In the genomic region with DNA sequence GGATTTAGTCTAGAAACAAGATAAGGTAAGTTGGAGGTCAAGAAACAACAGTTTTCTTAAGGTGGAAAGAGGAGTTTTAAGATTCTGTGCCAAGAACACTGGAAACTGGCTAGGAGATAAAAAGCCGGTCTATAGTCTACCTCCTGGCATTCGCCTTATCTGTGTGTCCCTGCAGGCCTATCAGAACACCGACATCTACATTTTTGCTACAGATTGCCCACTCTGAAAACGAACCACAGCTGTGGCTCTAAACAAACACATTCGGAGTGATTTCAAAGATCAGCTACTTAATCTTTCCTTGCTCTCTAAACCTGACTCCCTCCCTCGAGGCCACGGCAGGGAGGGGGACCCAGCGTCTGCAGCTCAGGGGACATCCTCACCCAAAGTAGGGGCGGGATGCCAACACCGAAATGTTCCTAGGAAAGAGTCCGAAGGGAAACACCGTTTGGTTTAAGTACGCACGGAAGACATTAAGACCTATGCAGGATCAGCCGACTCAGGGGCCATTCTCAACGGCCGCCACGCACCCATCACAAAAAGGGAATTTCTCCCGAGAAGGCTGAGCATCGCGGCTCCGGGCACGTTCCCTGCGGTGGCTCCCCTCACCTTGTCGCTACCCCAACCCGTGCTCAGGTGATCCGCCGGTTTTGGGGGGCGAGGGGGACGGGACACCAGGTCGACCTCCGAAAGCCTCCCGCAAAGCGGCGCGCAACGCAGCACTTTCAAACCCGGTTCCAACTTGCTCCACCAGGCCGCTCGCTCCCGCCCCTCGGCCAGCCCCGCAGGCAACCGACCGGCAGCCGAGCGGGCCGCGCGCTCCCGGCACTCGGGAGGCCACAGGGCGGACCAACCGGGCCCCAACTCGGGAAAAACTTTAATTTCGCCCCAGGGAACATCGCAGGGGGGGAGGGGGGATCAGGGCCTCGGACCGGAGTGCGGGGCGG, we compare ENCODE assay signal across 8 mouse cellular contexts. TPM values are rescaled to one million over a fixed set of nuclear protein-coding genes. Genes with fewer than 3 reads are reported as not detected.
DNase-seq lines count a peak whose midpoint lies in the region; ATAC-seq and TF ChIP-seq lines count a peak whose summit lies in the region.

No protein-coding gene starts in this region.

- peaks cover 30% of the 10 kb centered on the region for H3K36me3 ChIP-seq in ES-E14 (ENCODE audit: control insufficient read depth, insufficient read depth, low read length, poor library complexity, severe bottlenecking)
- H3K36me3 ChIP-seq in embryonic facial prominence, embryonic 13.5 days, result peaks cover 32% of the 10 kb centered on the region
- H3K36me3 ChIP-seq in hindbrain, embryonic 15.5 days, result peaks cover 27% of the 10 kb centered on the region
- peaks cover 30% of the 10 kb centered on the region for H3K36me3 ChIP-seq in lung, embryonic 15.5 days
- peaks cover 15% of the 10 kb centered on the region for H3K36me3 ChIP-seq in small intestine, adult 2 months (ENCODE audit: control insufficient read depth, insufficient read depth, low read length)

- intact Hi-C loops in gastrocnemius, postnatal 36 days (cut with DNase I), result no loop called here

- in situ Hi-C loops in ES-E14 (cut with MboI; ENCODE audit: low sequenced_read_pairs in 2 of 2, unreplicated experiment in 2 of 2), result no loop called here

- DNase-seq in gastrocnemius, postnatal 10 days, result peak; percentile 59
- DNase-seq in gastrocnemius, postnatal 36 days, result no peak
- DNase-seq in ES-E14 (ENCODE audit: low read depth, low spot score), result no peak
- no peak for DNase-seq in right cerebral cortex, postnatal 10 days (ENCODE audit: low spot score in 2 of 2)

- ATAC-seq in embryonic facial prominence, embryonic 13.5 days (ENCODE audit: insufficient number of reproducible peaks, insufficient read depth, low FRiP score, low TSS enrichment, low read depth), result no peak
- no peak for ATAC-seq in hindbrain, embryonic 15.5 days (ENCODE audit: low FRiP score, low read depth)
- ATAC-seq in lung, embryonic 15.5 days (ENCODE audit: borderline replicate concordance, extremely low read depth, low FRiP score, low TSS enrichment), result peak; percentile 0; the same call in 1 of the 2 replicates

- peak overlapping the region; percentile 99 to 100 for H3K4me3 ChIP-seq in ES-E14 (ENCODE audit: insufficient read depth in 1 of 2, low read depth in 1 of 2, low read length in 2 of 2, poor library complexity in 1 of 2, severe bottlenecking in 1 of 2)
- H3K4me3 ChIP-seq in embryonic facial prominence, embryonic 13.5 days, result peak overlapping the region; percentile 98
- H3K4me3 ChIP-seq in hindbrain, embryonic 15.5 days, result peak overlapping the region; percentile 99
- peak overlapping the region; percentile 100 for H3K4me3 ChIP-seq in lung, embryonic 15.5 days
- peak overlapping the region; percentile 99 for H3K4me3 ChIP-seq in small intestine, adult 2 months (ENCODE audit: low read depth, low read length)

- H3K27me3 ChIP-seq in embryonic facial prominence, embryonic 13.5 days, result no peaks in the 10 kb centered on the region
- H3K27me3 ChIP-seq in hindbrain, embryonic 15.5 days, result no peaks in the 10 kb centered on the region
- no peaks in the 10 kb centered on the region for H3K27me3 ChIP-seq in lung, embryonic 15.5 days
- no peaks in the 10 kb centered on the region for H3K27me3 ChIP-seq in small intestine, adult 2 months (ENCODE audit: control insufficient read depth, insufficient read depth, low read length)

- H3K4me2 ChIP-seq in embryonic facial prominence, embryonic 13.5 days, result peak overlapping the region; percentile 83
- H3K4me2 ChIP-seq in hindbrain, embryonic 15.5 days, result peak overlapping the region; percentile 87
- H3K4me2 ChIP-seq in lung, embryonic 15.5 days, result peak overlapping the region; percentile 93

- H3K27ac ChIP-seq in ES-E14 (ENCODE audit: insufficient read depth, low read depth, low read length, poor library complexity, severe bottlenecking), result no peak overlapping the region; the same call in 1 of the 2 replicates
- H3K27ac ChIP-seq in embryonic facial prominence, embryonic 13.5 days, result peak overlapping the region; percentile 91
- H3K27ac ChIP-seq in hindbrain, embryonic 15.5 days (replicated peaks), result peak overlapping the region; percentile 84
- H3K27ac ChIP-seq in lung, embryonic 15.5 days, result peak overlapping the region; percentile 87
- H3K27ac ChIP-seq in small intestine, adult 2 months (ENCODE audit: insufficient read depth, low read depth, low read length), result no peak overlapping the region

- peak overlapping the region; percentile 97 for H3K9ac ChIP-seq in ES-E14 (ENCODE audit: insufficient read depth, low read depth, low read length, poor library complexity, severe bottlenecking)
- H3K9ac ChIP-seq in embryonic facial prominence, embryonic 13.5 days, result peak overlapping the region; percentile 97
- H3K9ac ChIP-seq in hindbrain, embryonic 15.5 days, result peak overlapping the region; percentile 83
- H3K9ac ChIP-seq in lung, embryonic 15.5 days, result peak overlapping the region; percentile 80

- no peak for TF ChIP-seq POLR2A in small intestine, adult 2 months (IDR thresholded peaks at IDR 0.05; ENCODE audit: low read depth, low read length)

- H3K4me1 ChIP-seq in ES-E14 (ENCODE audit: control insufficient read depth in 2 of 2, insufficient read depth in 2 of 2, low read length in 2 of 2, poor library complexity in 1 of 2), result peaks cover 0 to 15% of the 10 kb centered on the region in 2 experiments; a peak in 2 of 4 replicates
- peaks cover 29% of the 10 kb centered on the region for H3K4me1 ChIP-seq in embryonic facial prominence, embryonic 13.5 days
- H3K4me1 ChIP-seq in hindbrain, embryonic 15.5 days (replicated peaks), result peaks cover 25% of the 10 kb centered on the region
- peaks cover 29% of the 10 kb centered on the region for H3K4me1 ChIP-seq in lung, embryonic 15.5 days
- peaks cover 4% of the 10 kb centered on the region for H3K4me1 ChIP-seq in small intestine, adult 2 months (ENCODE audit: control insufficient read depth, insufficient read depth, insufficient read length, low read length)

- TF ChIP-seq CTCF in small intestine, adult 2 months (IDR thresholded peaks at IDR 0.05; ENCODE audit: extremely low read depth, insufficient read length, insufficient replicate concordance, low read depth, low read length), result no peak

- under 1% methylated on average over 57 of the region's 61 CpGs for WGBS in embryonic facial prominence, embryonic 13.5 days
- WGBS in hindbrain, embryonic 15.5 days, result under 1% methylated on average over 55 of the region's 61 CpGs
- WGBS in lung, embryonic 15.5 days, result 1% methylated on average over 57 of the region's 61 CpGs
- WGBS in small intestine, adult 2 months, result 3% methylated on average over 61 of the region's 61 CpGs

- no peaks in the 10 kb centered on the region for H3K9me3 ChIP-seq in ES-E14 (ENCODE audit: control insufficient read depth, insufficient read depth, low read depth, low read length)
- H3K9me3 ChIP-seq in embryonic facial prominence, embryonic 13.5 days, result no peaks in the 10 kb centered on the region
- no peaks in the 10 kb centered on the region for H3K9me3 ChIP-seq in hindbrain, embryonic 15.5 days
- H3K9me3 ChIP-seq in lung, embryonic 15.5 days, result no peaks in the 10 kb centered on the region

TF ChIP-seq in ES-E14, 5 proteins besides CTCF, POLR2A, EP300 and RAD21 (continues in another document):
- TF ChIP-seq HCFC1 (IDR thresholded peaks at IDR 0.05; ENCODE audit: borderline replicate concordance, insufficient read depth, low read length), result no peak

RNA-seq across cellular contexts. Expression of a gene that starts 1.6 kb away (rescaled TPM):
- 1 to 10 TPM; 6.5 to 9.5 TPM for total RNA-seq in gastrocnemius, postnatal 10 days (2021)
- total RNA-seq in gastrocnemius, postnatal 36 days (2021), result 1 to 10 TPM; 3.6 to 4.0 TPM
- 22.2 and 29.2 TPM in 2 replicates for total RNA-seq in ES-E14 (2012; rRNA removed)
- polyA plus RNA-seq in embryonic facial prominence, embryonic 13.5 days (2015; fragmentation: Nextera tagmentation; extraction: Ambion mirVana), result 38.0 and 38.1 TPM in 2 replicates
- 23.1 and 25.5 TPM in 2 replicates for polyA plus RNA-seq in hindbrain, embryonic 15.5 days (2015; fragmentation: Nextera tagmentation; extraction: Ambion mirVana)
- 28.5 and 29.7 TPM in 2 replicates for polyA plus RNA-seq in lung, embryonic 15.5 days (2015; fragmentation: Nextera tagmentation; extraction: Ambion mirVana)
- polyA plus RNA-seq in small intestine, adult 2 months (2012; rRNA removed), result 4.0 and 7.5 TPM in 2 replicates

RNA-seq across cellular contexts. Expression of a gene that starts 5.7 kb away (rescaled TPM):
- total RNA-seq in gastrocnemius, postnatal 10 days (2021), result 10 to 100 TPM; 34.1 to 34.4 TPM
- total RNA-seq in gastrocnemius, postnatal 36 days (2021), result 10 to 100 TPM; 28.8 to 35.8 TPM
- total RNA-seq in ES-E14 (2012; rRNA removed), result 7.6 and 12.5 TPM in 2 replicates
- polyA plus RNA-seq in embryonic facial prominence, embryonic 13.5 days (2015; fragmentation: Nextera tagmentation; extraction: Ambion mirVana), result 56.3 and 61.2 TPM in 2 replicates
- 35.7 and 36.7 TPM in 2 replicates for polyA plus RNA-seq in hindbrain, embryonic 15.5 days (2015; fragmentation: Nextera tagmentation; extraction: Ambion mirVana)
- 40.7 and 41.1 TPM in 2 replicates for polyA plus RNA-seq in lung, embryonic 15.5 days (2015; fragmentation: Nextera tagmentation; extraction: Ambion mirVana)
- polyA plus RNA-seq in small intestine, adult 2 months (2012; rRNA removed), result 13.0 and 24.2 TPM in 2 replicates

RNA-seq across cellular contexts. Expression of a gene that starts 14.1 kb away (rescaled TPM):
- total RNA-seq in gastrocnemius, postnatal 10 days (2021), result 10 to 100 TPM; 28.9 to 29.3 TPM
- 10 to 100 TPM; 77.1 to 91.5 TPM for total RNA-seq in gastrocnemius, postnatal 36 days (2021)
- total RNA-seq in ES-E14 (2012; rRNA removed), result 19.7 and 21.0 TPM in 2 replicates
- polyA plus RNA-seq in embryonic facial prominence, embryonic 13.5 days (2015; fragmentation: Nextera tagmentation; extraction: Ambion mirVana), result 10.1 TPM in 2 replicates
- 4.7 and 5.4 TPM in 2 replicates for polyA plus RNA-seq in hindbrain, embryonic 15.5 days (2015; fragmentation: Nextera tagmentation; extraction: Ambion mirVana)
- polyA plus RNA-seq in lung, embryonic 15.5 days (2015; fragmentation: Nextera tagmentation; extraction: Ambion mirVana), result 15.3 and 16.1 TPM in 2 replicates
- polyA plus RNA-seq in small intestine, adult 2 months (2012; rRNA removed), result 18.6 and 19.8 TPM in 2 replicates

RNA-seq across cellular contexts. Expression of a gene that starts 33.0 kb away (rescaled TPM):
- total RNA-seq in gastrocnemius, postnatal 10 days (2021), result 1 to 10 TPM; 3.2 to 4.7 TPM
- 1 to 10 TPM; 2.5 to 2.8 TPM for total RNA-seq in gastrocnemius, postnatal 36 days (2021)
- total RNA-seq in ES-E14 (2012; rRNA removed), result 18.7 and 31.7 TPM in 2 replicates
- polyA plus RNA-seq in embryonic facial prominence, embryonic 13.5 days (2015; fragmentation: Nextera tagmentation; extraction: Ambion mirVana), result 17.5 and 22.9 TPM in 2 replicates
- polyA plus RNA-seq in hindbrain, embryonic 15.5 days (2015; fragmentation: Nextera tagmentation; extraction: Ambion mirVana), result 18.3 and 18.5 TPM in 2 replicates
- 19.0 and 21.2 TPM in 2 replicates for polyA plus RNA-seq in lung, embryonic 15.5 days (2015; fragmentation: Nextera tagmentation; extraction: Ambion mirVana)
- 12.5 and 13.6 TPM in 2 replicates for polyA plus RNA-seq in small intestine, adult 2 months (2012; rRNA removed)

RNA-seq across cellular contexts. Expression of a gene that starts 43.9 kb away (rescaled TPM):
- 1 to 10 TPM; 1.1 to 1.3 TPM for total RNA-seq in gastrocnemius, postnatal 10 days (2021)
- 1 to 10 TPM in 1 of 2 experiments, under 1 TPM in 1; 0.43 to 1.1 TPM for total RNA-seq in gastrocnemius, postnatal 36 days (2021)
- total RNA-seq in ES-E14 (2012; rRNA removed), result 1.9 and 3.0 TPM in 2 replicates
- 0.55 and 0.59 TPM in 2 replicates for polyA plus RNA-seq in embryonic facial prominence, embryonic 13.5 days (2015; fragmentation: Nextera tagmentation; extraction: Ambion mirVana)
- polyA plus RNA-seq in hindbrain, embryonic 15.5 days (2015; fragmentation: Nextera tagmentation; extraction: Ambion mirVana), result 1.6 and 1.8 TPM in 2 replicates
- polyA plus RNA-seq in lung, embryonic 15.5 days (2015; fragmentation: Nextera tagmentation; extraction: Ambion mirVana), result 0.40 and 0.42 TPM in 2 replicates
- polyA plus RNA-seq in small intestine, adult 2 months (2012; rRNA removed), result 0.05 TPM in 1 of 2 replicates, not detected in the other

Comparison
In these comparisons a context has a peak if more than half of its experiments do, and no peak if none do; other contexts are left out.
1. H3K27ac ChIP-seq: peak in embryonic facial prominence, embryonic 13.5 days (single experiment), hindbrain, embryonic 15.5 days (single experiment) and lung, embryonic 15.5 days (single experiment); none in ES-E14 (single experiment) and small intestine, adult 2 months (single experiment).
2. Peak in every context shown above with its lines, with median percentiles within 50 percentile points of each other: H3K4me3 ChIP-seq, H3K9ac ChIP-seq and H3K4me2 ChIP-seq.